Mouse (Mus musculus) liver, embryonic 14.5 days (tissue): ENCODE results near the gene Hsp90ab1. TPM values are rescaled to one million over a fixed set of nuclear protein-coding genes. Genes with fewer than 3 reads are reported as not detected.

Source experiments
- ATAC-seq: fragments of 200-750 bp; cut with Nextera tagmentation; 2 replicates; pipeline ENCODE4 v1.8.0; 2017; ENCODE audit warnings: moderate number of reproducible peaks, mild to moderate bottlenecking, moderate library complexity; ENCODE audit not compliant: insufficient read depth
- DNase-seq, 3 experiments: peaks; one replicate each; pipeline ENCODE4 v3.0.0-alpha.2; 2012 to 2013; ENCODE audit warnings: low read depth in 3 of 3, low spot score in 3 of 3
- H3K27ac ChIP-seq: fragments of 300-500 bp; sonication (generic); 2 replicates; pipeline ENCODE4 v1.5.1; 2014; ENCODE audit warnings: moderate library complexity, mild to moderate bottlenecking, control low read depth, inconsistent platforms
- H3K27me3 ChIP-seq: fragments of 300-500 bp; sonication (generic); 2 replicates; pipeline ENCODE4 v1.6.1; 2014; ENCODE audit warnings: mild to moderate bottlenecking, low read length, moderate library complexity; ENCODE audit not compliant: control insufficient read depth, insufficient read depth
- H3K36me3 ChIP-seq: fragments of 300-500 bp; sonication (generic); replicated peaks from 2 replicates; pipeline ENCODE4 v1.6.1; 2014; ENCODE audit warnings: low read depth; ENCODE audit not compliant: control insufficient read depth, insufficient read depth
- H3K4me1 ChIP-seq, 2 experiments: fragments of 200-500 bp in 1 of 2; fragments of 300-500 bp in 1 of 2; sonication (generic) in 1 of 2; replicated peaks; 2 replicates each; pipeline ENCODE4 v1.6.1; 2012 to 2014; ENCODE audit warnings: antibody characterized with exemption in 1 of 2, inconsistent platforms in 1 of 2, low read length in 1 of 2; ENCODE audit not compliant: control insufficient read depth in 2 of 2, insufficient read depth in 2 of 2
- H3K4me2 ChIP-seq: fragments of 300-500 bp; sonication (generic); 2 replicates; pipeline ENCODE4 v1.6.1; 2014; ENCODE audit warnings: low read depth, mild to moderate bottlenecking, control low read depth, moderate library complexity
- H3K4me3 ChIP-seq, 2 experiments: fragments of 200-500 bp in 1 of 2; fragments of 300-500 bp in 1 of 2; sonication (generic) in 1 of 2; 2 replicates each; pipeline ENCODE4 v1.5.1; 2012 to 2014; ENCODE audit warnings: low read depth in 2 of 2, low read length in 2 of 2, mild to moderate bottlenecking in 2 of 2, control low read depth in 1 of 2, inconsistent platforms in 1 of 2, moderate library complexity in 1 of 2; ENCODE audit not compliant: insufficient read depth in 1 of 2
- H3K9ac ChIP-seq: fragments of 300-500 bp; sonication (generic); replicated peaks from 2 replicates; pipeline ENCODE4 v1.6.1; 2014; ENCODE audit warnings: mild to moderate bottlenecking, control low read depth, moderate library complexity
- H3K9me3 ChIP-seq: fragments of 300-500 bp; sonication (generic); 2 replicates; pipeline ENCODE4 v1.6.1; 2016; ENCODE audit warnings: low read length, mixed read lengths; ENCODE audit not compliant: control insufficient read depth
- CTCF ChIP-seq: IDR thresholded peaks from 2 replicates; pipeline ENCODE4 v1.5.1; 2016; ENCODE audit warnings: antibody characterized with exemption, low read depth, control low read depth
- EP300 ChIP-seq: IDR thresholded peaks from 2 replicates; pipeline ENCODE4 v1.6.1; 2016; ENCODE audit warnings: antibody characterized with exemption, low read depth
- WGBS: fragments of 180-500 bp; shearing (Covaris S2); extraction: QIAGEN DNeasy Blood & Tissue Kit; methylation state at CpG from one replicate; pipeline ENCODE4 v1.1.7; 2014; ENCODE audit not compliant: insufficient replicate concordance; 5-methylcytosine and 5-hydroxymethylcytosine counted together
- polyA plus RNA-seq, 2 experiments: library from polyadenylated mRNA; depleted of rRNA in 1 of 2; stranded (reverse) in 1 of 2; unstranded in 1 of 2; fragments of >200 nt; fragmentation: Nextera tagmentation in 1 of 2; extraction: Ambion mirVana in 1 of 2; gene quantifications; 2 replicates each; pipeline versions ENCODE4 v1.2.1 to v1.2.3; 2012 to 2014

The Hsp90ab1 gene
- polyA plus RNA-seq, 2 experiments: 369 to 531 TPM

GRCm38 (mm10) chr17:45566360-45567161 is 6.5 kb downstream of the Hsp90ab1 start:
- Histone ChIP-seq H3K4me1 (peaks cover 3 to 4% of the 10 kb centered on the region in 2 experiments; a peak in 3 of 4 replicates), H3K9ac (no peak overlapping the region), H3K27me3 (no peaks in the 10 kb centered on the region), H3K9me3 (no peaks in the 10 kb centered on the region), H3K4me2 (no peak overlapping the region), H3K27ac (no peak overlapping the region), H3K36me3 (peaks cover 45% of the 10 kb centered on the region), H3K4me3 (no peak overlapping the region)
- DNase-seq (no peak), ATAC-seq (peak; percentile 16; the same call in 1 of the 2 replicates)
- TF ChIP-seq EP300 (no peak), CTCF (no peak)
- 59% methylated on average over 18 of the region's 18 CpGs for WGBS

GRCm38 (mm10) chr17:45566031-45566359 is 7.1 kb downstream of the Hsp90ab1 start:
- ATAC-seq: no peak

GRCm38 (mm10) chr17:45565103-45565502 is 8.0 kb downstream of the Hsp90ab1 start:
- no peak for DNase-seq
- 90% methylated on average over 11 of the region's 11 CpGs for WGBS
- TF ChIP-seq CTCF: no peak
- no peak for TF ChIP-seq EP300
- H3K4me1 ChIP-seq: peaks cover 3 to 4% of the 10 kb centered on the region in 2 experiments; a peak in 2 of 4 replicates
- peaks cover 31% of the 10 kb centered on the region for H3K36me3 ChIP-seq
- H3K9me3 ChIP-seq: no peaks in the 10 kb centered on the region
- no peaks in the 10 kb centered on the region for H3K27me3 ChIP-seq
- H3K9ac ChIP-seq: peak overlapping the region; percentile 90; the same call in 1 of the 2 replicates
- H3K27ac ChIP-seq: no peak overlapping the region
- H3K4me2 ChIP-seq: peak overlapping the region; percentile 98
- no peak for ATAC-seq
- peak overlapping the region; percentile 77 to 93; a peak in 3 of 4 replicates for H3K4me3 ChIP-seq

More at GRCm38 (mm10) chr17:45566031-45566359, 7.1 kb downstream of the Hsp90ab1 start:
- Histone ChIP-seq H3K9me3 (no peaks in the 10 kb centered on the region), H3K9ac (no peak overlapping the region), H3K4me2 (no peak overlapping the region), H3K4me1 (peaks cover 3 to 4% of the 10 kb centered on the region in 2 experiments; a peak in 2 of 4 replicates), H3K27me3 (no peaks in the 10 kb centered on the region), H3K27ac (no peak overlapping the region), H3K36me3 (peaks cover 40% of the 10 kb centered on the region), H3K4me3 (no peak overlapping the region)
- TF ChIP-seq EP300 (no peak), CTCF (no peak)
- DNase-seq: no peak
- 50% methylated on average over 1 of the region's 1 CpGs for WGBS

GRCm38 (mm10) chr17:45564531-45565084 is 8.5 kb downstream of the Hsp90ab1 start:
- peaks cover 26% of the 10 kb centered on the region for H3K36me3 ChIP-seq
- WGBS: 16% methylated on average over 18 of the region's 18 CpGs
- ATAC-seq: peak; percentile 2; the same call in 1 of the 2 replicates

More at GRCm38 (mm10) chr17:45564531-45565084, 8.5 kb downstream of the Hsp90ab1 start:
- Histone ChIP-seq H3K4me3 (peak overlapping the region; percentile 77 to 93), H3K4me2 (peak overlapping the region; percentile 98), H3K4me1 (peaks cover 3 to 4% of the 10 kb centered on the region in 2 experiments; a peak in 2 of 4 replicates), H3K9me3 (no peaks in the 10 kb centered on the region), H3K27me3 (no peaks in the 10 kb centered on the region), H3K9ac (peak overlapping the region; percentile 90), H3K27ac (no peak overlapping the region)
- TF ChIP-seq CTCF (0 out of 2 replicates have a peak, but pooled peaks have one; percentile 5), EP300 (no peak)
- no peak for DNase-seq
